Mouse (Mus musculus): ENCODE measurements around the gene Orm1. TPM values are rescaled to one million over a fixed set of nuclear protein-coding genes. Genes with fewer than 3 reads are reported as not detected.
A peak's percentile ranks its signal among the peaks of the same experiment; 100 is the strongest.

Orm1 gene
- polyA plus RNA-seq, 1 experiment from 2014 or later: 1.1 TPM

- no peaks in the 10 kb centered on the region for H3K4me1 ChIP-seq (ENCODE audit: control insufficient read depth, low read depth, low read length)
- H3K4me3 ChIP-seq (ENCODE audit: low read depth, low read length): no peak overlapping the region
- H3K27ac ChIP-seq (ENCODE audit: low read length): no peak overlapping the region
- H3K9me3 ChIP-seq (replicated peaks; ENCODE audit: control insufficient read depth, low read length): no peaks in the 10 kb centered on the region
- no peaks in the 10 kb centered on the region for H3K27me3 ChIP-seq (ENCODE audit: control insufficient read depth, insufficient read depth, low read depth, low read length)
- no peak overlapping the region for H3K9ac ChIP-seq (ENCODE audit: low read depth, low read length)
- H3K36me3 ChIP-seq (ENCODE audit: control insufficient read depth, insufficient read depth): no peaks in the 10 kb centered on the region
- ATAC-seq (ENCODE audit: low read depth): no peak
- H3K4me2 ChIP-seq (ENCODE audit: low read depth, low read length): no peak overlapping the region
These were observed 901 bp downstream of the Orm1 start for GRCm38 (mm10) chr4:63345261-63345660.

- no peak overlapping the region for H3K27ac ChIP-seq (ENCODE audit: low read length)
- H3K4me2 ChIP-seq (ENCODE audit: low read depth, low read length): no peak overlapping the region
- H3K27me3 ChIP-seq (ENCODE audit: control insufficient read depth, insufficient read depth, low read depth, low read length): no peaks in the 10 kb centered on the region
- no peaks in the 10 kb centered on the region for H3K4me1 ChIP-seq (ENCODE audit: control insufficient read depth, low read depth, low read length)
- H3K9ac ChIP-seq (ENCODE audit: low read depth, low read length): no peak overlapping the region
- no peaks in the 10 kb centered on the region for H3K9me3 ChIP-seq (replicated peaks; ENCODE audit: control insufficient read depth, low read length)
- 56% methylated on average over 4 of the region's 4 CpGs for WGBS (ENCODE audit: insufficient replicate concordance)
- H3K4me3 ChIP-seq (ENCODE audit: low read depth, low read length): no peak overlapping the region
- ATAC-seq (ENCODE audit: low read depth): no peak
- no peaks in the 10 kb centered on the region for H3K36me3 ChIP-seq (ENCODE audit: control insufficient read depth, insufficient read depth)
These were observed 2.3 kb downstream of the Orm1 start for GRCm38 (mm10) chr4:63346659-63347058.

GRCm38 (mm10) chr4:63348524-63348923 is 4.2 kb downstream of the Orm1 start:
- Histone ChIP-seq H3K4me1 (ENCODE audit: control insufficient read depth, low read depth, low read length) (no peaks in the 10 kb centered on the region), H3K27ac (ENCODE audit: low read length) (no peak overlapping the region), H3K4me2 (ENCODE audit: low read depth, low read length) (no peak overlapping the region), H3K9me3 (replicated peaks; ENCODE audit: control insufficient read depth, low read length) (no peaks in the 10 kb centered on the region), H3K36me3 (ENCODE audit: control insufficient read depth, insufficient read depth) (no peaks in the 10 kb centered on the region), H3K27me3 (ENCODE audit: control insufficient read depth, insufficient read depth, low read depth, low read length) (no peaks in the 10 kb centered on the region), H3K4me3 (ENCODE audit: low read depth, low read length) (no peak overlapping the region), H3K9ac (ENCODE audit: low read depth, low read length) (no peak overlapping the region)
- WGBS (ENCODE audit: insufficient replicate concordance): 45% methylated on average over 6 of the region's 6 CpGs
- ATAC-seq (ENCODE audit: low read depth): no peak

- WGBS (ENCODE audit: insufficient replicate concordance): 30% methylated on average over 4 of the region's 4 CpGs
- H3K27ac ChIP-seq (ENCODE audit: low read length): no peak within 1 kb of the TSS
These were observed 11.7 kb downstream of the Orm1 start, which contains the start of gene Orm3 for GRCm38 (mm10) chr4:63355877-63356665. TSS of gene Orm3 (plus strand) at chr4:63356162.

GRCm38 (mm10) chr4:63356981-63357570 is 12.7 kb downstream of the Orm1 start:
- no peak overlapping the region for H3K4me2 ChIP-seq (ENCODE audit: low read depth, low read length)
- no peak overlapping the region for H3K4me3 ChIP-seq (ENCODE audit: low read depth, low read length)
- H3K4me1 ChIP-seq (ENCODE audit: control insufficient read depth, low read depth, low read length): no peaks in the 10 kb centered on the region
- peak; percentile 57 for ATAC-seq (ENCODE audit: low read depth)
- H3K36me3 ChIP-seq (ENCODE audit: control insufficient read depth, insufficient read depth): no peaks in the 10 kb centered on the region
- H3K27ac ChIP-seq (ENCODE audit: low read length): no peak overlapping the region
- H3K9me3 ChIP-seq (replicated peaks; ENCODE audit: control insufficient read depth, low read length): no peaks in the 10 kb centered on the region
- no peak overlapping the region for H3K9ac ChIP-seq (ENCODE audit: low read depth, low read length)
- WGBS (ENCODE audit: insufficient replicate concordance): 36% methylated on average over 2 of the region's 2 CpGs
- no peaks in the 10 kb centered on the region for H3K27me3 ChIP-seq (ENCODE audit: control insufficient read depth, insufficient read depth, low read depth, low read length)

More at GRCm38 (mm10) chr4:63355877-63356665, 11.7 kb downstream of the Orm1 start, which contains the start of gene Orm3:
- Histone ChIP-seq H3K36me3 (ENCODE audit: control insufficient read depth, insufficient read depth) (no peaks in the 10 kb centered on the region), H3K27me3 (ENCODE audit: control insufficient read depth, insufficient read depth, low read depth, low read length) (no peaks in the 10 kb centered on the region), H3K4me3 (ENCODE audit: low read depth, low read length) (no peak within 1 kb of the TSS), H3K9me3 (replicated peaks; ENCODE audit: control insufficient read depth, low read length) (no peaks in the 10 kb centered on the region), H3K4me2 (ENCODE audit: low read depth, low read length) (no peak within 1 kb of the TSS), H3K4me1 (ENCODE audit: control insufficient read depth, low read depth, low read length) (no peaks in the 10 kb centered on the region), H3K9ac (ENCODE audit: low read depth, low read length) (no peak within 1 kb of the TSS)
- ATAC-seq (ENCODE audit: low read depth): no peak

GRCm38 (mm10) chr4:63359861-63360260 is 15.5 kb downstream of the Orm1 start:
- Histone ChIP-seq H3K27ac (ENCODE audit: low read length) (no peak overlapping the region), H3K4me3 (ENCODE audit: low read depth, low read length) (no peak overlapping the region), H3K4me2 (ENCODE audit: low read depth, low read length) (no peak overlapping the region), H3K27me3 (ENCODE audit: control insufficient read depth, insufficient read depth, low read depth, low read length) (no peaks in the 10 kb centered on the region), H3K36me3 (ENCODE audit: control insufficient read depth, insufficient read depth) (no peaks in the 10 kb centered on the region), H3K4me1 (ENCODE audit: control insufficient read depth, low read depth, low read length) (no peaks in the 10 kb centered on the region), H3K9me3 (replicated peaks; ENCODE audit: control insufficient read depth, low read length) (no peaks in the 10 kb centered on the region), H3K9ac (ENCODE audit: low read depth, low read length) (no peak overlapping the region)
- peak; percentile 69 for ATAC-seq (ENCODE audit: low read depth)
- 52% methylated on average over 6 of the region's 6 CpGs for WGBS (ENCODE audit: insufficient replicate concordance)

- no peaks in the 10 kb centered on the region for H3K27me3 ChIP-seq (ENCODE audit: control insufficient read depth, insufficient read depth, low read depth, low read length)
- ATAC-seq (ENCODE audit: low read depth): no peak
- WGBS (ENCODE audit: insufficient replicate concordance): 66% methylated on average over 5 of the region's 5 CpGs
- H3K9me3 ChIP-seq (replicated peaks; ENCODE audit: control insufficient read depth, low read length): no peaks in the 10 kb centered on the region
- no peak within 1 kb of the TSS for H3K4me2 ChIP-seq (ENCODE audit: low read depth, low read length)
- no peak within 1 kb of the TSS for H3K9ac ChIP-seq (ENCODE audit: low read depth, low read length)
- H3K4me3 ChIP-seq (ENCODE audit: low read depth, low read length): no peak within 1 kb of the TSS
- no peak within 1 kb of the TSS for H3K27ac ChIP-seq (ENCODE audit: low read length)
- H3K36me3 ChIP-seq (ENCODE audit: control insufficient read depth, insufficient read depth): no peaks in the 10 kb centered on the region
- no peaks in the 10 kb centered on the region for H3K4me1 ChIP-seq (ENCODE audit: control insufficient read depth, low read depth, low read length)
These were observed 17.8 kb downstream of the Orm1 start, which contains the start of gene Orm2 for GRCm38 (mm10) chr4:63362150-63362549. TSS of gene Orm2 (plus strand) at chr4:63362449.

- Histone ChIP-seq H3K36me3 (ENCODE audit: control insufficient read depth, insufficient read depth) (peaks cover 4% of the 10 kb centered on the region; the same call in 1 of the 2 replicates), H3K27ac (ENCODE audit: low read length) (no peak overlapping the region), H3K27me3 (ENCODE audit: control insufficient read depth, insufficient read depth, low read depth, low read length) (no peaks in the 10 kb centered on the region), H3K4me2 (ENCODE audit: low read depth, low read length) (no peak overlapping the region), H3K9me3 (replicated peaks; ENCODE audit: control insufficient read depth, low read length) (no peaks in the 10 kb centered on the region), H3K4me1 (ENCODE audit: control insufficient read depth, low read depth, low read length) (peaks cover 18% of the 10 kb centered on the region), H3K4me3 (ENCODE audit: low read depth, low read length) (no peak overlapping the region), H3K9ac (ENCODE audit: low read depth, low read length) (no peak overlapping the region)
- 10% methylated on average over 4 of the region's 4 CpGs for WGBS (ENCODE audit: insufficient replicate concordance)
- ATAC-seq (ENCODE audit: low read depth): 0 out of 2 replicates have a peak, but pooled peaks have one; percentile 17
These were observed 24.2 kb downstream of the Orm1 start for GRCm38 (mm10) chr4:63368577-63368976.

GRCm38 (mm10) chr4:63370897-63371296 is 26.5 kb downstream of the Orm1 start:
- H3K36me3 ChIP-seq (ENCODE audit: control insufficient read depth, insufficient read depth): peaks cover 4% of the 10 kb centered on the region; the same call in 1 of the 2 replicates

More at GRCm38 (mm10) chr4:63370897-63371296, 26.5 kb downstream of the Orm1 start:
- Histone ChIP-seq H3K27ac (ENCODE audit: low read length) (no peak overlapping the region; the same call in 1 of the 2 replicates), H3K4me3 (ENCODE audit: low read depth, low read length) (no peak overlapping the region), H3K9me3 (replicated peaks; ENCODE audit: control insufficient read depth, low read length) (no peaks in the 10 kb centered on the region), H3K27me3 (ENCODE audit: control insufficient read depth, insufficient read depth, low read depth, low read length) (no peaks in the 10 kb centered on the region), H3K4me2 (ENCODE audit: low read depth, low read length) (no peak overlapping the region), H3K4me1 (ENCODE audit: control insufficient read depth, low read depth, low read length) (peaks cover 41% of the 10 kb centered on the region), H3K9ac (ENCODE audit: low read depth, low read length) (no peak overlapping the region)
- 65% methylated on average over 7 of the region's 7 CpGs for WGBS (ENCODE audit: insufficient replicate concordance)
- ATAC-seq (ENCODE audit: low read depth): no peak
